Mouse (Mus musculus) spleen, adult 18-20 months (tissue): ENCODE measurements around the gene Eno4.
"Not testable (repeated sequence)": the region's sequence is repeated elsewhere in the genome, so short reads cannot be mapped to it uniquely, and the experiment has no call there.

Experiments
- DNase-seq, 2 experiments: peaks; one replicate each; pipeline ENCODE4 v3.0.0; 2022; ENCODE audit warnings: mixed read lengths in 2 of 2

Eno4 gene

GRCm38 (mm10) chr19:58942841-58943828 is at the start of gene Eno4, which contains the start of gene Hspa12a:
TSS of gene Eno4 (plus strand) at chr19:58943425.
TSS of gene Hspa12a (minus strand) at chr19:58943654.
- peak; percentile 89 to 92 for DNase-seq

- no peak for DNase-seq
These were observed 47.0 kb upstream of the Eno4 start for GRCm38 (mm10) chr19:58896216-58896615.

- not testable (repeated sequence) for DNase-seq
These were observed 42.8 kb upstream of the Eno4 start for GRCm38 (mm10) chr19:58900471-58900870.

GRCm38 (mm10) chr19:58903079-58903898 is 39.9 kb upstream of the Eno4 start:
- no peak for DNase-seq

GRCm38 (mm10) chr19:58903899-58904327 is 39.3 kb upstream of the Eno4 start:
- peak; percentile 45 to 83 for DNase-seq

GRCm38 (mm10) chr19:58906685-58907084 is 36.5 kb upstream of the Eno4 start:
- no peak for DNase-seq

GRCm38 (mm10) chr19:58908018-58908417 is 35.2 kb upstream of the Eno4 start:
- DNase-seq, result no peak

GRCm38 (mm10) chr19:58910941-58911368 is 32.3 kb upstream of the Eno4 start:
- peak in 1 of 2 experiments; percentile 9 for DNase-seq

GRCm38 (mm10) chr19:58911386-58911785 is 31.8 kb upstream of the Eno4 start:
- peak; percentile 27 to 67 for DNase-seq

GRCm38 (mm10) chr19:58913301-58913700 is 29.9 kb upstream of the Eno4 start:
- DNase-seq, result no peak

GRCm38 (mm10) chr19:58918597-58918996 is 24.6 kb upstream of the Eno4 start:
- no peak for DNase-seq

GRCm38 (mm10) chr19:58919148-58919547 is 24.1 kb upstream of the Eno4 start:
- no peak for DNase-seq

GRCm38 (mm10) chr19:58931081-58931800 is 12.0 kb upstream of the Eno4 start:
- DNase-seq, result no peak

GRCm38 (mm10) chr19:58933062-58933461 is 10.2 kb upstream of the Eno4 start:
- DNase-seq, result no peak

GRCm38 (mm10) chr19:58945959-58946358 is 2.7 kb downstream of the Eno4 start:
- no peak for DNase-seq

GRCm38 (mm10) chr19:58951521-58951920 is 8.3 kb downstream of the Eno4 start:
- no peak for DNase-seq

- DNase-seq, result no peak
These were observed 9.0 kb downstream of the Eno4 start for GRCm38 (mm10) chr19:58952236-58952635.

- no peak for DNase-seq
These were observed 11.6 kb downstream of the Eno4 start for GRCm38 (mm10) chr19:58954779-58955178.

GRCm38 (mm10) chr19:58963011-58963410 is 19.8 kb downstream of the Eno4 start:
- DNase-seq, result no peak

GRCm38 (mm10) chr19:58968731-58969506 is 25.7 kb downstream of the Eno4 start:
- no peak for DNase-seq

GRCm38 (mm10) chr19:58970826-58971225 is 27.6 kb downstream of the Eno4 start:
- no peak for DNase-seq

- no peak for DNase-seq
These were observed 30.9 kb downstream of the Eno4 start for GRCm38 (mm10) chr19:58974126-58974525.
